ENCODE assay signal across 9 mouse cellular contexts in genomic region chr13:32179906-32180305, GRCm38 (mm10).
DNase-seq lines count a peak whose midpoint lies in the region; ATAC-seq lines count a peak whose summit lies in the region.
"Had no signal": no experiment of that assay in that cellular context is flagged by ENCODE, and none has a peak within 500 bp of the region (broad histone marks: within the 10 kb centered on the region; RNA-seq: fewer than 3 reads in every experiment).

No protein-coding gene starts in this region.

- H3K9ac ChIP-seq in lung, embryonic 15.5 days: no peak overlapping the region
- H3K9ac ChIP-seq: limb, embryonic 15.5 days had no signal

- ATAC-seq in lung, embryonic 15.5 days (ENCODE audit: borderline replicate concordance, extremely low read depth, low FRiP score, low TSS enrichment): peak; percentile 90
- ATAC-seq in granulocyte monocyte progenitor cell, adult 5-6 weeks (replicated peaks; ENCODE audit: poor library complexity, severe bottlenecking): no peak

- H3K9me3 ChIP-seq in lung, embryonic 15.5 days: no peaks in the 10 kb centered on the region
- H3K9me3 ChIP-seq in heart, embryonic 10.5 days: no peaks in the 10 kb centered on the region
- H3K9me3 ChIP-seq: limb, embryonic 15.5 days had no signal

- 6% methylated on average over 3 of the region's 3 CpGs for WGBS in lung, embryonic 15.5 days
- WGBS in heart, embryonic 10.5 days: 3% methylated on average over 3 of the region's 3 CpGs

- H3K4me1 ChIP-seq in lung, embryonic 15.5 days: peaks cover 10% of the 10 kb centered on the region
- 0 out of 2 replicates have a peak, but pooled peaks cover 11% of the 10 kb centered on the region for H3K4me1 ChIP-seq in heart, embryonic 10.5 days
- H3K4me1 ChIP-seq: limb, embryonic 15.5 days had no signal

- H3K4me2 ChIP-seq in lung, embryonic 15.5 days: no peak overlapping the region
- H3K4me2 ChIP-seq: limb, embryonic 15.5 days had no signal

- no peaks in the 10 kb centered on the region for H3K27me3 ChIP-seq in lung, embryonic 15.5 days
- H3K27me3 ChIP-seq in heart, embryonic 10.5 days (ENCODE audit: insufficient read depth, poor library complexity, severe bottlenecking): no peaks in the 10 kb centered on the region
- H3K27me3 ChIP-seq: limb, embryonic 15.5 days had no signal

- no peak overlapping the region for H3K4me3 ChIP-seq in lung, embryonic 15.5 days
- H3K4me3 ChIP-seq in heart, embryonic 10.5 days: no peak overlapping the region
- H3K4me3 ChIP-seq: limb, embryonic 15.5 days had no signal

- H3K27ac ChIP-seq in lung, embryonic 15.5 days: no peak overlapping the region
- peak overlapping the region; percentile 62 for H3K27ac ChIP-seq in heart, embryonic 10.5 days
- H3K27ac ChIP-seq: limb, embryonic 15.5 days had no signal

- H3K36me3 ChIP-seq in lung, embryonic 15.5 days: no peaks in the 10 kb centered on the region
- no peaks in the 10 kb centered on the region for H3K36me3 ChIP-seq in heart, embryonic 10.5 days
- H3K36me3 ChIP-seq: limb, embryonic 15.5 days had no signal

- no peak for DNase-seq in lung, adult 18-20 months
- peak; percentile 86 for DNase-seq in heart, embryonic 10.5 days (ENCODE audit: low spot score)
- DNase-seq in kidney, postnatal 36 days: peak; percentile 4 to 5
- peak; percentile 13 for DNase-seq in naive thymus-derived CD4-positive, alpha-beta T cell, adult 2 months (ENCODE audit: low read depth)
- DNase-seq in right cerebral cortex, postnatal 25 days: no peak
- no peak for DNase-seq in ovary, postnatal 36 days (ENCODE audit: low spot score)

Comparison
In these comparisons a context has a peak if more than half of its experiments do, and no peak if none do; other contexts are left out.
1. DNase-seq: peak in heart, embryonic 10.5 days (single experiment), kidney, postnatal 36 days (2 of 2) and naive thymus-derived CD4-positive, alpha-beta T cell, adult 2 months (single experiment); none in lung, adult 18-20 months (0 of 2), right cerebral cortex, postnatal 25 days (single experiment) and ovary, postnatal 36 days (single experiment).